Mouse (Mus musculus) small intestine, adult 2 months (tissue): Measurements from ENCODE around the gene Slc13a3. TPM values are rescaled to one million over a fixed set of nuclear protein-coding genes. Genes with fewer than 3 reads are reported as not detected.

Experiments used
- H3K27ac ChIP-seq: fragments of 200-500 bp; 2 replicates; pipeline ENCODE4 v1.5.1; 2012; ENCODE audit warnings: low read depth, low read length, control low read depth, inconsistent platforms; ENCODE audit not compliant: insufficient read depth
- H3K27me3 ChIP-seq: fragments of 200-500 bp; 2 replicates; pipeline ENCODE4 v1.6.1; 2012; ENCODE audit warnings: mild to moderate bottlenecking, moderate library complexity, low read length, inconsistent platforms; ENCODE audit not compliant: control insufficient read depth, insufficient read depth
- H3K36me3 ChIP-seq: fragments of 200-500 bp; 2 replicates; pipeline ENCODE4 v1.6.1; 2012; ENCODE audit warnings: mild to moderate bottlenecking, low read length, control low read depth, inconsistent platforms; ENCODE audit not compliant: control insufficient read depth, insufficient read depth
- H3K4me1 ChIP-seq: fragments of 200-500 bp; 2 replicates; pipeline ENCODE4 v1.6.1; 2012; ENCODE audit warnings: low read length, inconsistent platforms, mixed read lengths; ENCODE audit not compliant: control insufficient read depth, insufficient read depth, insufficient read length
- H3K4me3 ChIP-seq: fragments of 200-500 bp; 2 replicates; pipeline ENCODE4 v1.5.1; 2012; ENCODE audit warnings: low read depth, mild to moderate bottlenecking, control low read depth, inconsistent platforms, low read length, moderate library complexity
- CTCF ChIP-seq: fragments of 200-500 bp; IDR thresholded peaks from 2 replicates; pipeline ENCODE4 v1.5.1; 2012; ENCODE audit warnings: low read depth, mild to moderate bottlenecking, control low read depth, inconsistent platforms, low read length, moderate library complexity, mixed read lengths; ENCODE audit not compliant: insufficient replicate concordance, insufficient read length; ENCODE audit errors: extremely low read depth
- POLR2A ChIP-seq: fragments of 200-500 bp; IDR thresholded peaks from 2 replicates; pipeline ENCODE4 v1.6.1; 2012; ENCODE audit warnings: low read depth, mild to moderate bottlenecking, control low read depth, inconsistent platforms, low read length, moderate library complexity
- WGBS: fragments of 180-500 bp; shearing (Covaris S2); methylation state at CpG from one replicate; pipeline ENCODE4 v1.1.7; 2018; 5-methylcytosine and 5-hydroxymethylcytosine counted together
- polyA plus RNA-seq: library from polyadenylated mRNA; depleted of rRNA; stranded (reverse); fragments of >200 nt; gene quantifications from 2 replicates; pipeline ENCODE4 v1.2.3, GENCODE M21; 2012

The Slc13a3 gene
- polyA plus RNA-seq, 1 experiment = 0.03 TPM

GRCm38 (mm10) chr2:165376001-165376400 lies 97.0 kb downstream of the Slc13a3 start:
- Histone ChIP-seq H3K4me3 (no peak overlapping the region), H3K27ac (no peak overlapping the region), H3K27me3 (no peaks in the 10 kb centered on the region), H3K4me1 (no peaks in the 10 kb centered on the region), H3K36me3 (peaks cover 5% of the 10 kb centered on the region; the same call in 1 of the 2 replicates)
- WGBS = 72% methylated on average over 4 of the region's 4 CpGs
- TF ChIP-seq CTCF (no peak), POLR2A (no peak)

- TF ChIP-seq POLR2A (no peak), CTCF (no peak)
- no peaks in the 10 kb centered on the region for H3K4me1 ChIP-seq
- H3K27ac ChIP-seq = no peak overlapping the region
- no peaks in the 10 kb centered on the region for H3K27me3 ChIP-seq
- 91% methylated on average over 5 of the region's 5 CpGs for WGBS
- no peaks in the 10 kb centered on the region for H3K36me3 ChIP-seq
- H3K4me3 ChIP-seq = no peak overlapping the region
Observed at GRCm38 (mm10) chr2:165375478-165375877, 97.6 kb downstream of the Slc13a3 start.

- H3K4me1 ChIP-seq = peaks cover 2% of the 10 kb centered on the region
- 22% methylated on average over 3 of the region's 3 CpGs for WGBS
- TF ChIP-seq POLR2A (no peak), CTCF (no peak)
- H3K36me3 ChIP-seq = no peaks in the 10 kb centered on the region
- H3K27ac ChIP-seq = no peak overlapping the region
- H3K4me3 ChIP-seq = no peak overlapping the region
- peaks cover 7% of the 10 kb centered on the region; the same call in 1 of the 2 replicates for H3K27me3 ChIP-seq
Observed at GRCm38 (mm10) chr2:165371066-165371465, 102.0 kb downstream of the Slc13a3 start.

- WGBS = 66% methylated on average over 3 of the region's 3 CpGs
- TF ChIP-seq CTCF = no peak
- TF ChIP-seq POLR2A = no peak
- peaks cover 2% of the 10 kb centered on the region for H3K4me1 ChIP-seq
- H3K27me3 ChIP-seq = peaks cover 7% of the 10 kb centered on the region; the same call in 1 of the 2 replicates
- no peak overlapping the region for H3K27ac ChIP-seq
- H3K4me3 ChIP-seq = no peak overlapping the region
- H3K36me3 ChIP-seq = no peaks in the 10 kb centered on the region
Observed at GRCm38 (mm10) chr2:165370348-165370747, 102.7 kb downstream of the Slc13a3 start.

GRCm38 (mm10) chr2:165368496-165368895 lies 104.5 kb downstream of the Slc13a3 start, which contains the start of gene Zfp663:
Zfp663 (minus strand) TSS chr2:165368729.
- no peak for TF ChIP-seq POLR2A
- no peak for TF ChIP-seq CTCF
- 7% methylated on average over 27 of the region's 27 CpGs for WGBS

GRCm38 (mm10) chr2:165367868-165368439 lies 105.1 kb downstream of the Slc13a3 start:
- Histone ChIP-seq H3K36me3 (no peaks in the 10 kb centered on the region), H3K27me3 (peaks cover 11% of the 10 kb centered on the region), H3K27ac (no peak overlapping the region), H3K4me3 (no peak overlapping the region), H3K4me1 (peaks cover 2% of the 10 kb centered on the region)
- WGBS = 3% methylated on average over 13 of the region's 13 CpGs
- TF ChIP-seq POLR2A (no peak), CTCF (no peak)

More at GRCm38 (mm10) chr2:165368496-165368895, 104.5 kb downstream of the Slc13a3 start, which contains the start of gene Zfp663:
- Histone ChIP-seq H3K27ac (no peak within 1 kb of the TSS), H3K36me3 (no peaks in the 10 kb centered on the region), H3K27me3 (peaks cover 11% of the 10 kb centered on the region), H3K4me1 (peaks cover 2% of the 10 kb centered on the region), H3K4me3 (no peak within 1 kb of the TSS)

- WGBS = under 1% methylated on average over 6 of the region's 8 CpGs
- TF ChIP-seq CTCF = no peak
- no peak for TF ChIP-seq POLR2A
- peak overlapping the region; percentile 37; the same call in 1 of the 2 replicates for H3K4me3 ChIP-seq
- peaks cover 2% of the 10 kb centered on the region for H3K4me1 ChIP-seq
- H3K27me3 ChIP-seq = peaks cover 11% of the 10 kb centered on the region
- H3K36me3 ChIP-seq = no peaks in the 10 kb centered on the region
- no peak overlapping the region for H3K27ac ChIP-seq
Observed at GRCm38 (mm10) chr2:165367047-165367520, 105.9 kb downstream of the Slc13a3 start.
